ENCODE assay signal across 8 mouse cellular contexts in the genomic region with DNA sequence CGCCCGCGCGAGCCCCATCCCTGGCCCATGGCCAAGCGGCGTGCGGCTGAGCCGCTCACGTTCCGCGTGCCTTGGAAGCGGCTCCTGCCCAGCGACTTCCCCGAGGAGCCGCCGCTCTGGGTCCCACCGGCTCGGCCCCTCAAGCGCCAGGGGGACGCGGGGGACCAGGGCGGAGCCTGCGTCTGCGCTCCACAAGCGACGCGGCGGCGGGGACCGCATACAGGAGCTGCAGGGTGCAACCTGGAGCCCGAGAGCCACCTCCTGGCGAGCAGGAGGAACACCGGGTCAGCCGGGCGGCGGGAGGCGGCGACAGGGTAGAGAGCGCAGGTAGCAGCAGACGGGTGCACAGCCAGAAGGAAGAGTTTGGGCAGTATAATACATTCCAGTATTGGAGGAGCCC. TPM values are rescaled to one million over a fixed set of nuclear protein-coding genes. Genes with fewer than 3 reads are reported as not detected.
DNase-seq lines count a peak whose midpoint lies in the region; ATAC-seq and TF ChIP-seq lines count a peak whose summit lies in the region.

No protein-coding gene starts in this region.

- 0 out of 4 replicates have a peak, but pooled peaks cover 0 to 4% of the 10 kb centered on the region in 2 experiments for H3K4me1 ChIP-seq in MEL (ENCODE audit: control insufficient read depth in 1 of 2, insufficient read depth in 2 of 2, low read length in 2 of 2)
- H3K4me1 ChIP-seq in hindbrain, embryonic 10.5 days (replicated peaks), result peaks cover 6% of the 10 kb centered on the region
- no peaks in the 10 kb centered on the region for H3K4me1 ChIP-seq in lung, embryonic 15.5 days

- no peaks in the 10 kb centered on the region for H3K36me3 ChIP-seq in MEL (ENCODE audit: control insufficient read depth in 1 of 2, insufficient read depth in 2 of 2, low read length in 2 of 2)
- H3K36me3 ChIP-seq in hindbrain, embryonic 10.5 days, result no peaks in the 10 kb centered on the region
- H3K36me3 ChIP-seq in lung, embryonic 15.5 days, result no peaks in the 10 kb centered on the region

- peak; percentile 82 for TF ChIP-seq RAD21 in MEL (IDR thresholded peaks at IDR 0.05; ENCODE audit: low read depth, low read length)

- H3K79me2 ChIP-seq in MEL (ENCODE audit: control insufficient read depth, insufficient read depth, low read length, poor library complexity), result no peaks in the 10 kb centered on the region

- no peak for TF ChIP-seq POLR2A in MEL (IDR thresholded peaks at IDR 0.05; ENCODE audit: control insufficient read depth in 1 of 2, insufficient read depth in 1 of 2, low read depth in 1 of 2, low read length in 2 of 2, poor library complexity in 1 of 2)

- 2% methylated on average over 40 of the region's 40 CpGs for whole genome bisulfite sequencing in hindbrain, embryonic 10.5 days
- WGBS in lung, embryonic 15.5 days, result 1% methylated on average over 40 of the region's 40 CpGs

- DNase-seq in MEL (ENCODE audit: low read depth, low spot score), result peak; percentile 84
- peak; percentile 56 for DNase-seq in cerebellum, adult 8-10 months
- DNase-seq in forelimb bud, embryonic 11.5 days (ENCODE audit: low read depth, low spot score), result peak; percentile 73
- peak; percentile 79 for DNase-seq in hindbrain, embryonic 10.5 days (ENCODE audit: low spot score)
- peak; percentile 4 for DNase-seq in layer of hippocampus, adult 9-10 months (ENCODE audit: low spot score)
- peak; percentile 37 for DNase-seq in ovary, adult 18-20 months (ENCODE audit: low spot score)
- DNase-seq in thymus, adult 18-20 months, result peak; percentile 60 to 61

- peak overlapping the region; percentile 64 to 72 for H3K4me3 ChIP-seq in MEL (ENCODE audit: control insufficient read depth in 1 of 2, insufficient read depth in 1 of 2, low read depth in 2 of 2, low read length in 2 of 2)
- H3K4me3 ChIP-seq in hindbrain, embryonic 10.5 days, result peak overlapping the region; percentile 58
- peak overlapping the region; percentile 49 for H3K4me3 ChIP-seq in lung, embryonic 15.5 days

- H3K27ac ChIP-seq in MEL (ENCODE audit: control insufficient read depth, low read depth, low read length), result no peak overlapping the region
- H3K27ac ChIP-seq in hindbrain, embryonic 10.5 days, result peak overlapping the region; percentile 66
- no peak overlapping the region for H3K27ac ChIP-seq in lung, embryonic 15.5 days

- peak overlapping the region; percentile 67 for H3K9ac ChIP-seq in MEL (ENCODE audit: control insufficient read depth, low read depth, low read length, poor library complexity, severe bottlenecking)
- peak overlapping the region; percentile 35 for H3K9ac ChIP-seq in lung, embryonic 15.5 days

- peak in 2 of 3 experiments; percentile 76 to 90; a peak in 5 of 6 replicates for TF ChIP-seq CTCF in MEL (IDR thresholded peaks at IDR 0.05 in 2 of 3, conservative IDR thresholded peaks at IDR 0.05 in 1 of 3; ENCODE audit: control insufficient read depth in 1 of 3, insufficient read depth in 1 of 3, low read depth in 2 of 3, low read length in 3 of 3, poor library complexity in 1 of 3, severe bottlenecking in 1 of 3)

- H3K9me3 ChIP-seq in MEL (replicated peaks; ENCODE audit: insufficient read depth, low read length), result no peaks in the 10 kb centered on the region
- H3K9me3 ChIP-seq in hindbrain, embryonic 10.5 days, result no peaks in the 10 kb centered on the region
- H3K9me3 ChIP-seq in lung, embryonic 15.5 days, result no peaks in the 10 kb centered on the region

- peaks cover 8 to 14% of the 10 kb centered on the region in 2 experiments; a peak in 3 of 4 replicates for H3K27me3 ChIP-seq in MEL (ENCODE audit: control insufficient read depth in 1 of 2, insufficient read depth in 2 of 2, low read length in 2 of 2)
- peaks cover 43% of the 10 kb centered on the region for H3K27me3 ChIP-seq in hindbrain, embryonic 10.5 days (ENCODE audit: insufficient read depth, poor library complexity, severe bottlenecking)
- H3K27me3 ChIP-seq in lung, embryonic 15.5 days, result peaks cover 29% of the 10 kb centered on the region

- TF ChIP-seq EP300 in MEL (IDR thresholded peaks at IDR 0.05; ENCODE audit: low read depth in 1 of 2, low read length in 2 of 2), result no peak

- peak; percentile 86 for ATAC-seq in lung, embryonic 15.5 days (ENCODE audit: borderline replicate concordance, extremely low read depth, low FRiP score, low TSS enrichment)

- peak overlapping the region; percentile 79 for H3K4me2 ChIP-seq in lung, embryonic 15.5 days

TF ChIP-seq in MEL, 35 proteins besides CTCF, POLR2A, EP300 and RAD21:
- TF ChIP-seq ZMIZ1 (IDR thresholded peaks at IDR 0.05; ENCODE audit: low read depth, low read length) (no peak), MXI1 (IDR thresholded peaks at IDR 0.05; ENCODE audit: low read depth, low read length) (0 out of 2 replicates have a peak, but pooled peaks have one; percentile 32), SMC3 (IDR thresholded peaks at IDR 0.05; ENCODE audit: low read depth, low read length) (peak; percentile 71), CHD1 (IDR thresholded peaks at IDR 0.05; ENCODE audit: low read depth, low read length) (no peak), ZNF384 (IDR thresholded peaks at IDR 0.05; ENCODE audit: low read depth, low read length) (no peak), POLR2AphosphoS5 (IDR thresholded peaks at IDR 0.05; ENCODE audit: borderline replicate concordance, low read depth, low read length) (no peak), MEF2A (IDR thresholded peaks at IDR 0.05; ENCODE audit: extremely low read depth, insufficient replicate concordance, low read depth, low read length, poor library complexity, severe bottlenecking) (no peak), E2F4 (IDR thresholded peaks at IDR 0.05; ENCODE audit: borderline replicate concordance, low read depth, low read length) (no peak), ZC3H11A (IDR thresholded peaks at IDR 0.05; ENCODE audit: low read depth, low read length) (peak; percentile 54), ELF1 (IDR thresholded peaks at IDR 0.05; ENCODE audit: low read depth, low read length) (no peak), CHD2 (IDR thresholded peaks at IDR 0.05; ENCODE audit: low read length) (no peak), BHLHE40 (IDR thresholded peaks at IDR 0.05; ENCODE audit: borderline replicate concordance, low read depth, low read length) (peak; percentile 49; the same call in 1 of the 2 replicates), MAFK (IDR thresholded peaks at IDR 0.05; ENCODE audit: borderline replicate concordance, low read depth, low read length) (no peak), TCF12 (IDR thresholded peaks at IDR 0.05; ENCODE audit: low read depth, low read length) (0 out of 2 replicates have a peak, but pooled peaks have one; percentile 6), POLR2AphosphoS2 (IDR thresholded peaks at IDR 0.05; ENCODE audit: low read length) (no peak), NRF1 (IDR thresholded peaks at IDR 0.05; ENCODE audit: insufficient read depth, low read depth, low read length, poor library complexity, severe bottlenecking) (peak; percentile 58), MAX (IDR thresholded peaks at IDR 0.05; ENCODE audit: low read length) (no peak)
TF ChIP-seq in MEL: peak in this region for 6.

RNA-seq across cellular contexts. Expression of gene Tex50, which starts 11.5 kb away (rescaled TPM):
- total RNA-seq in MEL (2012; rRNA removed), result not detected in 2 replicates
- not detected for polyA plus RNA-seq in MEL (2012; ENCODE audit: insufficient read depth in 1 of 2, insufficient read length in 2 of 2, low read depth in 1 of 2, low replicate concordance in 2 of 2, missing spikeins in 1 of 2)
- 0.13 and 0.45 TPM in 2 replicates for polyA plus RNA-seq in hindbrain, embryonic 10.5 days (2016; fragmentation: Nextera tagmentation; extraction: Ambion mirVana)
- not detected in 2 replicates for polyA plus RNA-seq in lung, embryonic 15.5 days (2015; fragmentation: Nextera tagmentation; extraction: Ambion mirVana)

RNA-seq across cellular contexts. Expression of gene Ankrd45, which starts 28.2 kb away (rescaled TPM):
- total RNA-seq in MEL (2012; rRNA removed), result not detected in 2 replicates
- not detected for polyA plus RNA-seq in MEL (2012; ENCODE audit: insufficient read depth in 1 of 2, insufficient read length in 2 of 2, low read depth in 1 of 2, low replicate concordance in 2 of 2, missing spikeins in 1 of 2)
- 4.1 and 4.9 TPM in 2 replicates for polyA plus RNA-seq in hindbrain, embryonic 10.5 days (2016; fragmentation: Nextera tagmentation; extraction: Ambion mirVana)
- polyA plus RNA-seq in lung, embryonic 15.5 days (2015; fragmentation: Nextera tagmentation; extraction: Ambion mirVana), result 0.83 and 1.0 TPM in 2 replicates

RNA-seq across cellular contexts. Expression of gene Klhl20, which starts 39.3 kb away (rescaled TPM):
- total RNA-seq in MEL (2012; rRNA removed), result 3.6 and 3.7 TPM in 2 replicates
- polyA plus RNA-seq in MEL (2012; ENCODE audit: insufficient read depth in 1 of 2, insufficient read length in 2 of 2, low read depth in 1 of 2, low replicate concordance in 2 of 2, missing spikeins in 1 of 2), result 1 to 10 TPM in 1 of 2 experiments, not detected in 1; 7.8 TPM
- 15.5 and 15.6 TPM in 2 replicates for polyA plus RNA-seq in hindbrain, embryonic 10.5 days (2016; fragmentation: Nextera tagmentation; extraction: Ambion mirVana)
- polyA plus RNA-seq in lung, embryonic 15.5 days (2015; fragmentation: Nextera tagmentation; extraction: Ambion mirVana), result 15.9 and 16.0 TPM in 2 replicates

Comparison
In these comparisons a context has a peak if more than half of its experiments do, and no peak if none do; other contexts are left out.
1. DNase-seq: peak in every context shown above with its lines; median percentile 84 in MEL; 79 in hindbrain, embryonic 10.5 days; 73 in forelimb bud, embryonic 11.5 days; 60 in thymus, adult 18-20 months; 56 in cerebellum, adult 8-10 months; 37 in ovary, adult 18-20 months; 4 in layer of hippocampus, adult 9-10 months.